Mouse (Mus musculus) cortical plate, adult 2 months (tissue): ENCODE measurements around the gene Phyh. TPM values are rescaled to one million over a fixed set of nuclear protein-coding genes. Genes with fewer than 3 reads are reported as not detected.
A peak's percentile ranks its signal among the peaks of the same experiment; 100 is the strongest.
"Not testable (repeated sequence)": the region's sequence is repeated elsewhere in the genome, so short reads cannot be mapped to it uniquely, and the experiment has no call there.

Source experiments
- H3K27ac ChIP-seq: fragments of 200-500 bp; 2 replicates; pipeline ENCODE4 v1.5.1; 2012; ENCODE audit warnings: low read length, control low read depth, inconsistent platforms; ENCODE audit not compliant: insufficient read depth
- H3K4me1 ChIP-seq: fragments of 200-500 bp; 2 replicates; pipeline ENCODE4 v1.6.1; 2011; ENCODE audit warnings: low read length; ENCODE audit not compliant: control insufficient read depth, insufficient read depth
- H3K4me3 ChIP-seq: fragments of 200-500 bp; 2 replicates; pipeline ENCODE4 v1.5.1; 2011; ENCODE audit warnings: mild to moderate bottlenecking, low read length, control low read depth; ENCODE audit not compliant: insufficient read depth
- CTCF ChIP-seq: fragments of 200-500 bp; IDR thresholded peaks from 2 replicates; pipeline ENCODE4 v1.5.1; 2011; ENCODE audit warnings: mild to moderate bottlenecking, control low read depth, low read length; ENCODE audit not compliant: insufficient read depth; ENCODE audit errors: extremely low read depth
- POLR2A ChIP-seq: fragments of 200-500 bp; IDR thresholded peaks from 2 replicates; pipeline ENCODE4 v1.6.1; 2011; ENCODE audit warnings: mild to moderate bottlenecking, low read length, control low read depth; ENCODE audit not compliant: insufficient read depth; ENCODE audit errors: extremely low read depth
- polyA plus RNA-seq: library from polyadenylated mRNA; depleted of rRNA; stranded (reverse); fragments of >200 nt; gene quantifications from 2 replicates; pipeline ENCODE4 v1.2.3, GENCODE M21; 2012

Phyh gene
- polyA plus RNA-seq, 1 experiment: 133 TPM

DNA sequence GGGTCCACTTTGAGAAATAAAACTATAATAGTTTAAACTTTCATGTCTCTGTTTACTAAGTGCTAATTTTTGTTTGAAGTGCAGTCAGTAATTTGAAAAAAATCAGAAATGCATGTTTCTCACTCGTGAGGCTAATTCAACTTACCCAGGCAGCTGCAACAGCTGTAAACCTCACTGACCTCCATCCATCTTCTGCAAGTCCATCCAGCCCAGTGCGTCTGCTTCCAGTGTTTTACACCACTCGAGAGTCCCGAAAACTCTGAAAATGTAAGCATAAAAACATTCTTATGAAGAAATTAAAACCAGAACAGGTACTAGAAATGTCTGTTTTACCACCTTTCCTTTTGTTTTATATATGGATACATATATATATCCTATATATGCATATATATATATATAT, 8.3 kb upstream of the Phyh start:
- TF ChIP-seq CTCF (no peak), POLR2A (no peak)
- no peaks in the 10 kb centered on the region for H3K4me1 ChIP-seq
- H3K27ac ChIP-seq: no peak overlapping the region
- no peak overlapping the region for H3K4me3 ChIP-seq

DNA sequence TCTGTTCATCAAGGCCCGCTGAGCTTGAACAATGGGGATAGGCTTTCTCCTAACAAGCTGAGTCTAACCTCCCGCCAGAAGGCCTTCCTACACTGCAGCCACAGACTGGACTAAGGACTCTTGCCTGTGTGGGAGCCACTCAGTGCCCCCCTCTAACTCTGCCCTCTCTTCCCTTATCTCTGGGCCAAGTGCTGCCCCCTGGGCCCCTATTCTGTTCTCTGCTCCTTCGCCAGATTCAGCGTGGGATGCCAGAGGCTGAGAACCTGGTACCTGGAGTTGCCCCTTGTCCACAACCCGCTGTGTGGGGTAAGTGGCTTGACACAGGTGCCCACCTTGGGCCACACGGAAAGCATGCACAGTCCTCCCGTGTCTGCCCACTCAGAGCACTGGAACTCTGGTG, 4.9 kb upstream of the Phyh start:
- H3K27ac ChIP-seq: no peak overlapping the region
- TF ChIP-seq CTCF: no peak
- no peak for TF ChIP-seq POLR2A
- H3K4me1 ChIP-seq: peaks cover 2% of the 10 kb centered on the region; the same call in 1 of the 2 replicates
- H3K4me3 ChIP-seq: no peak overlapping the region

DNA sequence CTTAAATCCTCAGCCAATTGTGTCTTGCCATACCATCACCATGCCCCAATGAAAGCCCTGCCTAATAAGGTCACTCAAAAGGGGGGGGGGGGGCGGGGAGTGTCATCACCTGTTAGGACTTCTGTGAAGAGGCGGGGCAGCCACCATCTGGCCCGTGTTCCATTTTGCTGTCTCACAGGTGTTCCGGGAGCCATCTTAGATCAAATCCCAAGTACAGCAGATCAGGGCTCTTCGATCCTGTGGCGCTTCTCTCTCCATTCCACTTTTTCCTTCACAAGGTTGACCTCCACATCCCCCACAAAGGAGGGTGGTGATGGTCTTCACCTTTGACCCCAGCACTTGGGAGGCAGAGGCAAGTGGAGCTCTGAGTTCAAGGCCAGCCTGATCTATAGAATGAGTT, 2.8 kb upstream of the Phyh start:
- no peak overlapping the region for H3K4me3 ChIP-seq
- H3K4me1 ChIP-seq: peaks cover 2% of the 10 kb centered on the region; the same call in 1 of the 2 replicates
- no peak for TF ChIP-seq POLR2A
- TF ChIP-seq CTCF: no peak
- H3K27ac ChIP-seq: no peak overlapping the region

DNA sequence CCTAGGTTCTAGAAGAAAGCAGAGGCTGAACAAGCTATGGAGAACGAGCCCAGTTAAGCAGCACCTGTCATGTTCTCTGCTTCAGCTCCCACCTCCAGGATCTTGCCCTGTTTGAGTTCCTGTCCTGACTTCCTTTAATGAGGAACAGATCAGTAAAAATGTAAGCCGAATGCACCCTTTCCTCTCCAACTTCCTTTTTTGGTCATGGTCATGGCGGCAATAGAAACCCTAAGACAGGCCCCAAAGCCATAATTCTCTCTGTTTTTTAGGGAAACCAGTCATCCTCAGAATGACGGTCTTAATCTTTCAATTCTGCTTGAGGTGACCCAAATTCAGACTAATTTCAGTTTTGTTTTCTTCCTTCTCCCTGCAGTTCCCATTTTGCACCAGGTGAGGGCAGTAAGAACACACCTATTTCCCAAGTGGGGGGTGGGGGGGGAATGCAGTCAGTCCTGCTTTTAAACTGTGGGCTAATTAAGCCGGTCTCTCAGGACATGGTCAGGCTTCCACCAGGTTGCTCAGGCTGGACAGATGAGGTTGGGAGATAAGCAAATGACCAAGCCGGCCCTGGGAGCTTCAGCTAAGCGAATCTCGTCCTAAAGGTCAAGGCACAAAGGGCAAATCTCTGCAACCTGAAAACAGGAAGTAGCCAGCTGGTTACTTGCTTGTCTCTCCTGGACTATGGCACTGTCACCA, 1.3 kb upstream of the Phyh start:
- H3K4me1 ChIP-seq: peaks cover 2% of the 10 kb centered on the region; the same call in 1 of the 2 replicates
- H3K27ac ChIP-seq: no peak overlapping the region
- TF ChIP-seq POLR2A (no peak), CTCF (peak; percentile 77)
- no peak overlapping the region for H3K4me3 ChIP-seq

DNA sequence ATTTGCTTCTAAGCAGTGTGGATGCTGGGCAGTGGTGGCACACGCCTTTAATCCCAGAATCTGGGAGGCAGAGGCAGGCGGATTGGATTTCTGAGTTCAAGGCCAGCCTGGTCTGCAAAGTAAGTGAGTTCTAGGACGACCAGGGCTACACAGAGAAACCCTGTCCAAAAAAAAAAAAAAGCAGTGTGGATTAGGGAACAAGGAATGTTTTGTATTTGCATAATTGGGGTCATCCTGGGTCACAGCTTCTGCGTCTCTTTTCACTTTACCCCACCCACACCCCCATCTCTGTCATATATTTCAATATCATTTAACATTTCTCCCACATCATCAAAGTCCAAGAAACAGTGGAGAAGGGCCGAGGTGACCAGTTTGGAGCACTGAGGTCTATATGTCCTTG, 2.2 kb downstream of the Phyh start:
- H3K4me3 ChIP-seq: no peak overlapping the region
- TF ChIP-seq CTCF (no peak), POLR2A (no peak)
- peaks cover 2% of the 10 kb centered on the region; the same call in 1 of the 2 replicates for H3K4me1 ChIP-seq
- no peak overlapping the region for H3K27ac ChIP-seq

DNA sequence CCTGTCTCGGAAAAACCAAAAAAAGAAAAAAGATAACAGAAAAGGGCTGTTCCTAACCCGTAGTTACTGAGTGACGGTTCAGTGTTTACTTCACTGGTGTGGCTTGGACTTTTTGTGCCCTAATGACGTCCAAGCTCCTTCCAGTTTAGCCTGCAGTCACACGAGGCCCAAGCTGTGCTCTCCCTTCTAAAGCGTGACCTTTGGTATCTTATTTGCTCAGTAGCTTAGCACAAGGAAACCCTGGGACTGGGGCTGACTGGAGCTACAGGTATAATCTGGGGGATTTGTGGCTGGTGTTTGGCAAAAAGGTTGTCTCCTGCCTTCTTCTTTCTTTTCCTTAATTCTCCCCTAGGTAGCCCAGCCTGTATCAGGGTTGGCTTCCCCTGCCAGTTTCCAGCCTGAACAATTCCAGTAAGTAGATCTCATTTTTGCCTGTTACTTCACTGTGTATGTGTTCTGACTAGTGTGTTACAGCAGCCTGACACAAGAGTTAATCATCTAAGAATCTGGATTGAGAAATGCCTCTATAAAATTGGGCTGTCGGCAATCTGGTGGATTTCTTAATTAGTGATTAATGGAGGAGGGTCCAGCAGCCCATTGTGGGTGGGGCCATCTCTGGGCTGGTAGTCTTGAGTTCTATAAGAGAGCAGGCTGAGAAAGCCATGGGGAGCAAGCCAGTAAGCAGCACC, 3.8 kb downstream of the Phyh start:
- H3K4me3 ChIP-seq: no peak overlapping the region
- H3K4me1 ChIP-seq: no peaks in the 10 kb centered on the region
- H3K27ac ChIP-seq: no peak overlapping the region
- TF ChIP-seq CTCF: no peak
- no peak for TF ChIP-seq POLR2A

DNA sequence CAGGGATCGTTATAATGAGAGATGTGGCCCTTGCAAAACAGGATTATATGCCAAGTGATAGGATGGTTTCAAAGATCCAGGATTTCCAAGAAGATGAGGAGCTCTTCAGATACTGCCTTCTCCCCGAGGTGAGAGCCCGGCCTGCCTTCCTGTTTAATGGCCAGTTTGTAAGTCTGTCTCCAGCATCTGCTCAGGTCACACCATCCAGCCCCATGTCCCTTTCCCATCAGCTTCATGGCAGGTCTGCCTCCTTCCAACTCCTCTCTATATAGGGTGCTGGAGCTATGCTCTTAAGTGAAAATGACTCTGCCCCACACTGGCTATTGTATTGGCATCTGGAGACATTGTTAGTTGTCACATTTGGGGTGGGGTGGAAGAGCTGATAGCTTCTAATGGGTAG, 8.6 kb downstream of the Phyh start:
- no peak overlapping the region for H3K27ac ChIP-seq
- no peak overlapping the region for H3K4me3 ChIP-seq
- TF ChIP-seq CTCF (no peak), POLR2A (no peak)
- no peaks in the 10 kb centered on the region for H3K4me1 ChIP-seq

DNA sequence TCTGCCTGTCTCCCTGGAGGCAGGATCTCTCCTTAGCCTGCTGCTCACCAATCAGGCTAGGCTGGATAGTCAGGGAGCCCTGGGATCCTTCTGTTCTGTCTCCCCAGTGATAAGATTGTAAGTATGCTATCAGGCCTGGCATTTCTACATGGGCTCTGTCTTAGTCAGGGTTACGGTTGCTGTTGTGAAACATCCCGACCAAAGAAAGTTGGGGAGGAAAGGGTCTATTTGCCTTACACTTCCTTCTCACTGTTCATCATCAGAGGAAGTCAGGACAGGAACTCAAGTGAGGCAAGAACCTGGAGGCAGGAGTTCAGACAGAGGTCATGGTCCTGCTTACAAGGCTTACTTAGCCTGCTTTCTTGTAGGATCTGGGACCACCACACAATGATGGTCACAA, 10.4 kb downstream of the Phyh start:
- Histone ChIP-seq H3K27ac (no peak overlapping the region), H3K4me3 (no peak overlapping the region), H3K4me1 (no peaks in the 10 kb centered on the region)
- TF ChIP-seq CTCF (no peak), POLR2A (no peak)

DNA sequence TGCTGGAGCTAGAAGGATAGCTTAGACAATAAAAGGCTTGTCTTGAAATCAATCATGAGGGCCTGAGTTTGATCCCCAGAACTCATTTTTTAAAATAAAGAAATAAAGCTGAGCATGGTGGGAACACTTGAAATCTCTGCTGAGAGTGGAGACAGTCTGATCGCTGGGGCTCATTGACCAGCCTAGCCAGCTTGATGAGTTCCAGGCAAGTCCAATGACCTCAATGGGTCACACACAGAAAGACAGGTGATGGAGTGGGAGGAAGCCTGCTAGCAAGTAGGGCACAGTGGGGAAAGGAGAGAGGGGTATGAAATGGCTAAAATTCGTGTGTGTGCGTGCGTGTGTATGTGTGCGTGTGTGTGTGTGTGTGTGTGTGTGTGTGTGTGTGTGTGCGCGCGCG, 15.7 kb downstream of the Phyh start:
- TF ChIP-seq CTCF: no peak
- no peak overlapping the region for H3K27ac ChIP-seq
- no peaks in the 10 kb centered on the region for H3K4me1 ChIP-seq
- H3K4me3 ChIP-seq: no peak overlapping the region

DNA sequence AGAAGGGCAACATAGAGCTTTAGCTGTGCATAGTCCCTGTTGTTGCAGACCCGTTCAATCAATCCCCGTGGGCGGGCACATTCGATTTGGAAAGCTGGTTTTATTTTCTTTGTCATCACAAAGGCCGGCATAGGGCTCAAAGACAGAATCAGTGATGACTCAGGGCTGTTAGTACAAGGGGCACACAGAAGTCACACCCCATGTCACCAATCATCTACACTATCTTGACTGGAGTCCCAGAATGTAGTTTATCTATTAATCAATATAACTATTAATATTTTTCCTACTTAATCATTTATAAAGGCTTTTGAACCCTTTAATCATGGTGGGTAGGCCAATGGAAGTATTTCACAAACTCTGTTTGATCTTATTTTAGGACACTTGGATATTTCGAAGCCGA, 19.1 kb downstream of the Phyh start:
- Histone ChIP-seq H3K27ac (no peak overlapping the region), H3K4me3 (no peak overlapping the region)
- TF ChIP-seq POLR2A: no peak
- TF ChIP-seq CTCF: no peak

DNA sequence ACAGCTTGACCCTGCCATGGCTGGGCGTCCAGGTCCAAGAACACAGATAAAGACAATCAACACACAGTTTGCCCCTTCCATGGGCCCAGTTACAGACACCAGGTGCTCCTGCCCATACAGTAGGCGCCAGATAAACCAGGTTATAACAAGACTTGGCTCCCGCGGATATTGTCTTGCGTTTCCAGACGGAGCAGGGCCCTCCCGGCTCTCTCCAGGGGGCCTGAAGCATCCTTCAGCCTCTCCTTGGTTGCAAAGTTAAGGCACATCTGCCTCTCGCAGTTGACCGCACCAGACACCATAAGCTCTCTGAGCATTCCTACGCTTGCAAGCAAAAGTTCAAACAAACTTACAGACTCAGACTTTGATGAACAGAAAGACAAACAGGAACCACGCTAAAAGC, 22.0 kb downstream of the Phyh start:
- Histone ChIP-seq H3K27ac (no peak overlapping the region), H3K4me1 (no peaks in the 10 kb centered on the region), H3K4me3 (no peak overlapping the region)
- TF ChIP-seq CTCF (no peak), POLR2A (no peak)

More for the DNA sequence above, 19.1 kb downstream of the Phyh start:
- H3K4me1 ChIP-seq: no peaks in the 10 kb centered on the region

DNA sequence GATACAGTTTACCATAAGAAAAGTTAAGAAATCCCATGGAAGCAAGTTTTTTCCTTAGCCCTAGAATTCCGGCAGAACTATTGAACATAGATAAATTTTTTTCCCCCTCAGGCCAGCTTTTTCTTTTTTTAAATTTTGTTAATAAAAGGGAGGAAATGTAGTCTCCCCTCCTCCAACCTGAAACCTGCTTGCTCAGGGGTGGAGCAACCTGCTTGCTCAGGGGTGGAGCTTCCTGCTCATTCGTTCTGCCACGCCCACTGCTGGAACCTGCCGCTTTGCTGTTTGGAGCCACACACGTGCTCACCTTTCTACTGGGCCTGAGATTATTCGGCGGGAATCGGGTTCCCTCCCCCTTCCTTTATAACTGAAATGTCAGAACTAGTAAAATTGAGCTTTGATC, 30.9 kb downstream of the Phyh start:
- not testable (repeated sequence) for H3K4me3 ChIP-seq, H3K4me1 ChIP-seq, H3K27ac ChIP-seq
